Mouse (Mus musculus): ENCODE measurements around the gene Asap2.

GRCm38 (mm10) chr12:21167741-21168140, 177.5 kb downstream of the Asap2 start:
- no peak for TF ChIP-seq SMC3 (IDR thresholded peaks at IDR 0.05; ENCODE audit: low read depth, low read length)
- TF ChIP-seq CTCF (IDR thresholded peaks at IDR 0.05 in 2 of 3, conservative IDR thresholded peaks at IDR 0.05 in 1 of 3; ENCODE audit: control insufficient read depth in 1 of 3, insufficient read depth in 1 of 3, low read depth in 2 of 3, low read length in 3 of 3, poor library complexity in 1 of 3, severe bottlenecking in 1 of 3) = no peak
- TF ChIP-seq POLR2A (IDR thresholded peaks at IDR 0.05; ENCODE audit: control insufficient read depth in 1 of 2, insufficient read depth in 1 of 2, low read depth in 1 of 2, low read length in 2 of 2, poor library complexity in 1 of 2) = no peak
- TF ChIP-seq POLR2AphosphoS5 (IDR thresholded peaks at IDR 0.05; ENCODE audit: borderline replicate concordance, low read depth, low read length) = no peak
- no peak for TF ChIP-seq ELF1 (IDR thresholded peaks at IDR 0.05; ENCODE audit: low read depth, low read length)

Measured in MEL (cell line).